ENCODE assay signal across 15 mouse cellular contexts in the genomic region with DNA sequence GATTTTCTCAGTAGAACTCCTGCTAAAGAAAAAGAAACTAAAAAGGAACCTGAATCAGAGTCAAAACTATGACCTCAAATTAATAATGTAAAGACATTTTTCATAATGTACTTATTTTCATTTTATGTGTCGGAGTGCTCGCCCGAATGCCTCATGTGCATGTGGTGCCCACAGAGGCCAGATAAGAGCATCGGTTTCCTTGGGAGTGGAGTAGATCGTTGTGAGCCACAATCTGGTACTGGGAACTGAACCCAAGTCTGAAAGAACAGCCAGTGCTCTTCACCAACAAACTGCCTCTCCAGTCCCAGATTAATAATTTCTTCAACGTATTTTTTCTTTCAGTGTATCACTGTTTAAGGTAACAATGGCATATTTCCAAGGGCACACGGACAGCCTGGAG.
"Had no signal": no experiment of that assay in that cellular context is flagged by ENCODE, and none has a peak within 500 bp of the region (broad histone marks: within the 10 kb centered on the region; RNA-seq: fewer than 3 reads in every experiment).

No protein-coding gene starts in this region.

- H3K4me2 ChIP-seq: neural tube, embryonic 13.5 days; neural tube, embryonic 15.5 days; stomach, embryonic 15.5 days had no signal

- H3K27me3 ChIP-seq: neural tube, embryonic 13.5 days; neural tube, embryonic 15.5 days; stomach, embryonic 15.5 days had no signal

- H3K4me3 ChIP-seq: neural tube, embryonic 13.5 days; neural tube, embryonic 15.5 days; stomach, embryonic 15.5 days had no signal

- DNase-seq: retina, postnatal 1 day; right cerebral cortex, adult 18-20 months; right cerebral cortex, postnatal 14 days; right cerebral cortex, postnatal 25 days; right cerebral cortex, postnatal 4 days; spleen, adult 18-20 months; thymus, adult 2 months; thymus, postnatal 14 days; thymus, postnatal 25 days; thymus, postnatal 36 days; thymus, postnatal 4 days had no signal

- H3K9ac ChIP-seq: neural tube, embryonic 13.5 days; neural tube, embryonic 15.5 days; stomach, embryonic 15.5 days had no signal

- H3K36me3 ChIP-seq: neural tube, embryonic 15.5 days had no signal

- H3K9me3 ChIP-seq: neural tube, embryonic 13.5 days; neural tube, embryonic 15.5 days; stomach, embryonic 15.5 days had no signal

- H3K4me1 ChIP-seq: neural tube, embryonic 15.5 days; stomach, embryonic 15.5 days had no signal

- H3K27ac ChIP-seq: neural tube, embryonic 13.5 days; neural tube, embryonic 15.5 days; stomach, embryonic 15.5 days; stomach, postnatal 0 days had no signal
